Comparison of ENCODE assay signal across 8 mouse cellular contexts in the genomic region with DNA sequence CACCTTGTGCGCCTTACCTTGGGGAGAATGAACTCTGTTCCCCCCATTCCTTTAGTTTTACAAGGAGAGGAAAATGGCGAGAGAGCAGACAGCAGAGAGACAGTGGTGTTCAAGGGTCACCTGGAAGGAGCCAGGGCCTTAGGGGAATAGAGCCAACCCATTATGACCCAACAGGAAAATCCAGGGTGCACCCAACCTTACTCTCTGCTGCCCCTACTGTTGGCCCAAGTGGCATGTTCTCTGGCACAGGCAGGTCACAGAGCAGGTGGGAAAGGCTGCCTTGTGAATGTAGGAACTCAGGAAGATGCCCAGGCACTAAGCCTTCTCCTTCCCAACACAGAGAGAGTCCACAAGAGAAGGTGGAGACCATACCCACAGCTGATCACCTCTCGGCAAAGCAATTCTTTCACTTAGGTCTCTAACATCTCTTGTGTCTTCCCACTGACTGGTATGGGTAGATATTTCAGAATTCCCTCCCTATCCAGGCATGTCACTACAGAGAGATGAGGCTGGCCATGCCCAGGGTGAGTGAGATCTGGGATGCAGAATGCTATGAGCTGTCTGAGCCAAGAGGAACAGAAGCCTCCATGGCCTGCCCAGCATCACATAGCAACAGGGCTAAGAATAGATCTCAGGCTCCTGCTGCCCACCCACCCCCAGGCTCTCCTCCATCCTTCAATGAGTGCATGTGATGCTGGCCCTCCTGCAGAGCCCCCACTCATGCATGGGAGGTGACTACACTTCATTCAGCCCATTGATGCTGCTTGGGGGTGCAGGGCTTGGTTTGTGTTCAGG. TPM values are rescaled to one million over a fixed set of nuclear protein-coding genes. Genes with fewer than 3 reads are reported as not detected.
A peak's percentile ranks its signal among the peaks of the same experiment; 100 is the strongest.
DNase-seq lines count a peak whose midpoint lies in the region; ATAC-seq and TF ChIP-seq lines count a peak whose summit lies in the region.
"Had no signal": no experiment of that assay in that cellular context is flagged by ENCODE, and none has a peak within 500 bp of the region (broad histone marks: within the 10 kb centered on the region; RNA-seq: fewer than 3 reads in every experiment).

No protein-coding gene starts in this region.

- peak; percentile 32; the same call in 1 of the 2 replicates for TF ChIP-seq CTCF in brain, embryonic 14.5 days (IDR thresholded peaks at IDR 0.05; ENCODE audit: borderline replicate concordance, extremely low read depth, insufficient read depth, insufficient read length)

- DNase-seq in layer of hippocampus, adult 18-20 months (ENCODE audit: low spot score in 2 of 2), result peak; percentile 43 to 71
- no peak for DNase-seq in layer of hippocampus, adult 9-10 months (ENCODE audit: low spot score)
- peak; percentile 20 for DNase-seq in ES-CJ7 (ENCODE audit: low read depth, low spot score)
- DNase-seq in brain, embryonic 14.5 days (ENCODE audit: low read depth), result no peak
- DNase-seq in kidney, postnatal 10 days, result peak; percentile 13
- DNase-seq in embryo, embryonic 10 days (ENCODE audit: low spot score), result no peak
- DNase-seq: lung, postnatal 10 days had no signal

- no peak for ATAC-seq in erythroblast, adult 5-6 weeks (replicated peaks; ENCODE audit: low FRiP score, poor library complexity, severe bottlenecking)

- no peak for TF ChIP-seq POLR2A in brain, embryonic 14.5 days (IDR thresholded peaks at IDR 0.05; ENCODE audit: borderline replicate concordance, extremely low read depth, insufficient read depth, insufficient read length, poor library complexity, severe bottlenecking)

RNA-seq across cellular contexts. Expression of a gene that starts 46.8 kb away (rescaled TPM):
- 100 to 1,000 TPM; 114 to 118 TPM for total RNA-seq in layer of hippocampus, adult 18-20 months (2021)
- polyA plus RNA-seq in brain, embryonic 14.5 days (2012; rRNA removed), result 1.3 TPM in 2 replicates
- total RNA-seq in erythroblast, adult 5-6 weeks (2015; ENCODE audit: low replicate concordance), result not detected in 2 replicates
- total RNA-seq in erythroblast, adult 5-6 weeks (2017; ENCODE audit: low replicate concordance), result 0.17 TPM in 1 of 2 replicates, not detected in the other

Comparison
In these comparisons a context has a peak if more than half of its experiments do, and no peak if none do; other contexts are left out.
1. DNase-seq: peak in layer of hippocampus, adult 18-20 months (2 of 2), ES-CJ7 (single experiment) and kidney, postnatal 10 days (single experiment); none in layer of hippocampus, adult 9-10 months (single experiment), brain, embryonic 14.5 days (single experiment) and embryo, embryonic 10 days (single experiment).
2. RNA of a gene that starts 46.8 kb away (total RNA-seq): 114 to 118 TPM in layer of hippocampus, adult 18-20 months; 0.17 TPM in erythroblast, adult 5-6 weeks; every median in the first group is over 10 times any median in the second.